Mouse (Mus musculus) lung, embryonic 14.5 days (tissue): ENCODE measurements around the gene Zfp398. TPM values are rescaled to one million over a fixed set of nuclear protein-coding genes. Genes with fewer than 3 reads are reported as not detected.
A peak's percentile ranks its signal among the peaks of the same experiment; 100 is the strongest.

Source experiments
- ATAC-seq: fragments of 200-750 bp; cut with Nextera tagmentation; 2 replicates; pipeline ENCODE4 v1.8.0; 2017; ENCODE audit warnings: mild to moderate bottlenecking, moderate TSS enrichment, moderate library complexity; ENCODE audit not compliant: insufficient read depth
- DNase-seq: peaks from one replicate; pipeline ENCODE4 v3.0.0-alpha.2; 2015
- H3K27ac ChIP-seq: fragments of 300-500 bp; sonication (generic); 2 replicates; pipeline ENCODE4 v1.5.1; 2014; ENCODE audit warnings: low read depth, mild to moderate bottlenecking, moderate library complexity
- H3K27me3 ChIP-seq: fragments of 300-500 bp; sonication (generic); 2 replicates; pipeline ENCODE4 v1.6.1; 2014; ENCODE audit warnings: low read length, control low read depth; ENCODE audit not compliant: insufficient read depth
- H3K36me3 ChIP-seq: fragments of 300-500 bp; sonication (generic); 2 replicates; pipeline ENCODE4 v1.6.1; 2014; ENCODE audit warnings: control low read depth; ENCODE audit not compliant: insufficient read depth
- H3K4me1 ChIP-seq: fragments of 300-500 bp; sonication (generic); 2 replicates; pipeline ENCODE4 v1.6.1; 2014; ENCODE audit warnings: antibody characterized with exemption, control low read depth; ENCODE audit not compliant: insufficient read depth
- H3K4me2 ChIP-seq: fragments of 300-500 bp; sonication (generic); 2 replicates; pipeline ENCODE4 v1.6.1; 2014; ENCODE audit warnings: mild to moderate bottlenecking
- H3K4me3 ChIP-seq: fragments of 300-500 bp; sonication (generic); 2 replicates; pipeline ENCODE4 v1.5.1; 2014; ENCODE audit warnings: low read depth, low read length
- H3K9ac ChIP-seq: fragments of 300-500 bp; sonication (generic); 2 replicates; pipeline ENCODE4 v1.6.1; 2014
- H3K9me3 ChIP-seq: fragments of 300-500 bp; sonication (generic); 2 replicates; pipeline ENCODE4 v1.6.1; 2016; ENCODE audit warnings: low read depth, low read length, control low read depth
- CTCF ChIP-seq: IDR thresholded peaks from 2 replicates; pipeline ENCODE4 v1.5.1; 2016; ENCODE audit warnings: antibody characterized with exemption, low read depth
- whole genome bisulfite sequencing: fragments of 180-500 bp; shearing (Covaris S2); extraction: QIAGEN DNeasy Blood & Tissue Kit; methylation state at CpG from one replicate; pipeline ENCODE4 v1.1.7; 2014; 5-methylcytosine and 5-hydroxymethylcytosine counted together
- polyA plus RNA-seq: library from polyadenylated mRNA; unstranded; fragments of >200 nt; fragmentation: Nextera tagmentation; extraction: Ambion mirVana; gene quantifications from 2 replicates; pipeline ENCODE4 v1.2.1, GENCODE M21; 2014

The Zfp398 gene
- polyA plus RNA-seq, 1 experiment from 2014 or later, result 10.6 TPM

DNA sequence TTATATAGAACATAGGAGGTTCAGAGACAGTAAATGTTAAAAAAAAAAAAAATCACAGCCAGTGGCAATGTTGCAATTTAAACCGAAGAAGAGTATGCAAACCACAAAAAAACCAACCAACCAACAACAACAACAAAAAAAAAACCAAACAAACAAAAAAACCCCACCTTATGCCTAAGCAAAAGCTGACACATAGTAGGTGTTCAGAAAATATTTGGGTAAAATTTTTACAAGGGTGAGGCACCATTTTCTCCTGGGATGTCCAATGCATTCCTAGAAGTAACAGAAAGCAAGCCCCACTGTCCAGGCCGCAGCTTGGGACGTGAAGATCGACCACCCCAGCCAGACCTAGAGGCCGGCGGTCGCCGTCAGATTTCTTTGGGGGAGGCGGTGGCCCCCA lies 41.6 kb downstream of the Zfp398 start, which contains the start of gene Zfp282:
Gene Zfp282 (plus strand): TSS at position 147 of the 400 bp plus-strand sequence.
- H3K4me1 ChIP-seq, result peaks cover 8% of the 10 kb centered on the region; the same call in 1 of the 2 replicates
- ATAC-seq, result no peak
- H3K9ac ChIP-seq, result peak within 1 kb of the TSS; percentile 88
- H3K27ac ChIP-seq, result peak within 1 kb of the TSS; percentile 97
- WGBS, result 5% methylated on average over 9 of the region's 9 CpGs
- H3K4me2 ChIP-seq, result peak within 1 kb of the TSS; percentile 95
- no peak for TF ChIP-seq CTCF
- H3K36me3 ChIP-seq, result peaks cover 26% of the 10 kb centered on the region
- no peak for DNase-seq
- no peaks in the 10 kb centered on the region for H3K27me3 ChIP-seq
- peak within 1 kb of the TSS; percentile 87 for H3K4me3 ChIP-seq
- no peaks in the 10 kb centered on the region for H3K9me3 ChIP-seq

- Histone ChIP-seq H3K27ac (peak overlapping the region; percentile 97), H3K4me2 (peak overlapping the region; percentile 95), H3K9ac (peak overlapping the region; percentile 88), H3K36me3 (peaks cover 32% of the 10 kb centered on the region), H3K9me3 (no peaks in the 10 kb centered on the region), H3K4me3 (peak overlapping the region; percentile 87), H3K27me3 (no peaks in the 10 kb centered on the region), H3K4me1 (peaks cover 8% of the 10 kb centered on the region; the same call in 1 of the 2 replicates)
- ATAC-seq (peak; percentile 98), DNase-seq (peak; percentile 94)
- under 1% methylated on average over 68 of the region's 71 CpGs for WGBS
- peak; percentile 67 for TF ChIP-seq CTCF
Observed at GRCm38 (mm10) chr6:47877461-47878132, 42.1 kb downstream of the Zfp398 start.

- Histone ChIP-seq H3K36me3 (peaks cover 37% of the 10 kb centered on the region), H3K4me3 (peak overlapping the region; percentile 87), H3K27me3 (no peaks in the 10 kb centered on the region), H3K9me3 (no peaks in the 10 kb centered on the region), H3K27ac (peak overlapping the region; percentile 97), H3K4me2 (peak overlapping the region; percentile 95), H3K4me1 (peaks cover 8% of the 10 kb centered on the region; the same call in 1 of the 2 replicates), H3K9ac (peak overlapping the region; percentile 88)
- DNase-seq, result no peak
- WGBS, result under 1% methylated on average over 11 of the region's 11 CpGs
- no peak for TF ChIP-seq CTCF
- ATAC-seq, result no peak
Observed at GRCm38 (mm10) chr6:47878133-47878514, 42.7 kb downstream of the Zfp398 start.

- no peak for ATAC-seq
- H3K36me3 ChIP-seq, result peaks cover 42% of the 10 kb centered on the region
- peak overlapping the region; percentile 97; the same call in 1 of the 2 replicates for H3K27ac ChIP-seq
- no peaks in the 10 kb centered on the region for H3K27me3 ChIP-seq
- H3K4me1 ChIP-seq, result peaks cover 8% of the 10 kb centered on the region; the same call in 1 of the 2 replicates
- peak; percentile 2 for DNase-seq
- no peak for TF ChIP-seq CTCF
- no peaks in the 10 kb centered on the region for H3K9me3 ChIP-seq
- H3K4me2 ChIP-seq, result peak overlapping the region; percentile 95
- H3K4me3 ChIP-seq, result peak overlapping the region; percentile 87
- 32% methylated on average over 3 of the region's 3 CpGs for WGBS
- peak overlapping the region; percentile 88 for H3K9ac ChIP-seq
Observed at GRCm38 (mm10) chr6:47878593-47878992, 43.1 kb downstream of the Zfp398 start.

DNA sequence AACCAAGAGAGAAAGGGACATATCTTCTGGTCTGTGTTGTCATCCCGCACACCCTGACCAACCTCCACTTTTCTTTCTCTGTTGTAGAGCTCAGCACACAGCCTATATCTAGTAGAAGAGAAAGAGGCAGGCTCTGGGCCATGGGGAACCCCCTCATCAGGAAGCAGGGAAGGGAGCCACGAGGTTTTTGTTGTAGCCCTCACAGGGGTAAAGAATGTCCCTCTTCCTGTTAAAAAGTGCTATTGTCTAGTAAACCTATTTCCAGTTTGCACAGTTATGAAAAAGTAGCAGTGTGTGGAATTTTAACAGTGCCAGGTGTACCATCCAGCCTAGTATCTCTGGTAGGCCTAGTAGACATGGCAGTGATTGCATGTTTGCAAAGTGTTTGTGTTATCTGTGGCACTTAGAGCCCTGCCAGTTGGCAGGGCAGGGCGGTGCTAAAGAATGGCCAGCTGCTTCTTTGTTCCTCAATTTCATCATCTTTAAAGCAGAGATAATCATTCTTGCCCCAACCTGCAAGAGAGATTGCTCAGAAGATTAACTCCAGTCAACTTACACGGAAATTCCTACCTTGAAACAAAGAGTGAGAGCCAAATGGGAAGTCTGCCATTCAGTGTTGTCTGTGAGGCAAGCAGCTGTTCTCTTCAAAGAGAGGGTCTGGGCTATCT lies 43.7 kb downstream of the Zfp398 start:
- DNase-seq (no peak), ATAC-seq (no peak)
- Histone ChIP-seq H3K36me3 (peaks cover 47% of the 10 kb centered on the region), H3K9me3 (no peaks in the 10 kb centered on the region), H3K27me3 (no peaks in the 10 kb centered on the region), H3K9ac (peak overlapping the region; percentile 88), H3K27ac (no peak overlapping the region), H3K4me2 (peak overlapping the region; percentile 95), H3K4me1 (peaks cover 8% of the 10 kb centered on the region; the same call in 1 of the 2 replicates), H3K4me3 (peak overlapping the region; percentile 87)
- 62% methylated on average over 4 of the region's 4 CpGs for WGBS
- TF ChIP-seq CTCF, result no peak

- ATAC-seq (no peak), DNase-seq (no peak)
- Histone ChIP-seq H3K27me3 (no peaks in the 10 kb centered on the region), H3K4me1 (peaks cover 8% of the 10 kb centered on the region; the same call in 1 of the 2 replicates), H3K9ac (no peak overlapping the region), H3K36me3 (peaks cover 56% of the 10 kb centered on the region), H3K27ac (no peak overlapping the region), H3K4me3 (no peak overlapping the region), H3K9me3 (no peaks in the 10 kb centered on the region), H3K4me2 (no peak overlapping the region)
- TF ChIP-seq CTCF, result no peak
- WGBS, result 85% methylated on average over 10 of the region's 10 CpGs
Observed at GRCm38 (mm10) chr6:47880166-47880565, 44.7 kb downstream of the Zfp398 start.

DNA sequence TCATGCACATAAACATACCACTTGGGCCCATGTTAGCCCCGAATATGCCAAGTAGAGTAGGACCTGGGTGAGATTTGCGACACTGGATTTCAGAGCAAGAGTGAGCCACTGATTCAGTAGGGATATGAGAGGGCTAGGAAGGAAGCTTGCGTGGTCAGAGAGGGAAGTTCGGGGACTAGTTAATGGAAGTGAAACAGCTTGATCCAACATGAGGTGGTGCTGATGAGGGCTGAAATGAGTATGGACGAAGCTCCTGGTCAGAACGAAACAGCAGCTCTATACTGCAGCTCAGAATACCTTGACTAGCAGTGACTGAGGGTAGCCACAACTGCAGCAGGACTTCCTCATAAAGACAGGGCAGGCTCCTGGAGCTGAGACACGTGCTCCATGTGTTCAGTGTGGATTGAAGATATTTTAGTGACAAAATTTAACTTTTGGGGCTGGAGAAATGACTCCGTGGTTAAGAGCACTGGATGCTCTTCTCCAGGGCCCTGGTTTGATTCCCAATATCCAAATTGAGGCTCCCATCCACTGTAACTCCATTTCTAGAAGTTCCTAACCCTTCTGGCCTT lies 53.4 kb downstream of the Zfp398 start:
- DNase-seq, result no peak
- Histone ChIP-seq H3K4me2 (no peak overlapping the region), H3K27ac (no peak overlapping the region), H3K27me3 (no peaks in the 10 kb centered on the region), H3K9ac (no peak overlapping the region), H3K9me3 (no peaks in the 10 kb centered on the region), H3K36me3 (peaks cover 64% of the 10 kb centered on the region), H3K4me3 (no peak overlapping the region), H3K4me1 (no peaks in the 10 kb centered on the region)
- no peak for TF ChIP-seq CTCF
- no peak for ATAC-seq
- 82% methylated on average over 8 of the region's 8 CpGs for WGBS
